Mouse (Mus musculus): ENCODE data around the gene Olfr364-ps1.

DNA sequence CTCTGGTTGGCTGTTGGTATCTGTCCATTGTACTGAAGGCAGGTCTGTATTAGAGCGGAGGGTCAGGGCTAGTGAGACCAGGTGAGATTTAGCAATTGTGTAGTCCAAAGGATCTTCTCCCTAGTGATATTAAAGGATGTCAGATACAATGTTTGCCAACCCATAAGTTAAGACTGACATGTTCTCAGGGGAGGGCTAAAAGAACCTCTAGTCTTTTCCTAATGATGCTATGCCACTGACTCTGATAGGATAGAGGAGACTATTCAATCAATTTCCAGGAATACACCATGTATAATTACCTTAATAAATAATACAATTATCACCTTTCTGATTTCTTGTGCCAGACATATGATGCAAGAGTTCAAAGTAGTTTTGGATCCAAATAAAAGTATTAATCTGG lies 21.3 kb upstream of the Olfr364-ps1 start, which contains the start of gene Olfr362:
- TF ChIP-seq CTCF (IDR thresholded peaks at IDR 0.05; ENCODE audit: low read depth, low read length): no peak
- TF ChIP-seq POLR2A (IDR thresholded peaks at IDR 0.05; ENCODE audit: extremely low read depth, insufficient read depth, low read length): no peak
